Mouse (Mus musculus): ENCODE data around the gene Ifngr1. TPM values are rescaled to one million over a fixed set of nuclear protein-coding genes. Genes with fewer than 3 reads are reported as not detected.

Gene Ifngr1
- total RNA-seq, 2 experiments from 2014 or later = 19.4 to 21.9 TPM

DNA sequence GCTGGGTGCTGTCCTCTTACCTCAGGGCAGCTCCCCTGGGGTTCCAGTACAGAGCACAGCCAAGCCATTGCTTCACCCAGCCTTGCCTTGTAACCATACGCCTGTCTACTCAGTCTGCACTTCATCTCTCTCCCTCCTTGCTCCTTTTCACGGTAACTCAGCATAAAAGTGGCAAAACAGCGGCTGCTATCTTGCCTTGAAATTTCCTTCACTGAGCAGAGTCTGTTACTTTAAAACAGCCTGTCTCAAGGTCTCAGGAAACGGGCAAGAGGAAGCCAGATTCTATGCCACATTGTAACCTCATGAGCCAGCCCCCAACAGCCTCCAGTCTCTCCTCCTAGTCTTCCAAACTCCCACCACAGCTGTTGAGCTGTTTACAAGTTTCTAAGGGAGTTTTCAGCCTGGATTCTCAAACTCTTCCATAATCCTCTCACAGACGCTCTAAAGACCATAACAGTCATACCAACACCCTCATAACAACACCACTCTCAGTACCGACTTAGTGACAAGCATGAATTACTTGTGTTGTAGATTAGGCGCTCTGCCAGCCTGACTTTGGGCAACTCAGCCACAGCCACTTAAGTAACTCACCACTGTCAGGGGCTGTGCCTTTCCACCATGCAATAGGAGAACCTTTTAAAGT is 21.5 kb downstream of the Ifngr1 start:
- intact Hi-C loops (cut with DNase I) = no loop called here
- Histone ChIP-seq H3K27ac (no peak overlapping the region), H3K4me3 (no peak overlapping the region)
- DNase-seq (ENCODE audit: extremely low spot score in 1 of 2, low spot score in 2 of 2) = no peak
- no peak for TF ChIP-seq CTCF (IDR thresholded peaks at IDR 0.05)

DNA sequence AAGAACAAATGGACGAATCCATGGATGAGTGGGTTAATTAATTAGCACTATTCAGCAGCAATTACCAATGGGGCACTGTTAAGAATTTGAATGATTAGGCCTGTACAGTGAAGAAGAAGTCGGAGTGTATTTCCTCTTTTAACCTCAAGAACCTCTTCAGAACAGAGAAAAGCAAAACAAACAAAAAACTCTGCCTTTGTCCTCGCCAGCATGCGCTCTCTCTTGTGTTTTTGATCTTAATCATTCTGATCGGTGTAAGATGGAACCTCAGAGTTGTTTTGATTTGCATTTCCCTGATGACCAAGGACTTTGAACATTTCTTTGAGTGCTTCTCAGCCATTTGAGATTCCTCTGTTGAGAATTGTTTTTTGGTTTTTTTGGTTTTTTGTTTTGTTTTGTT is 28.0 kb downstream of the Ifngr1 start:
- no peak for TF ChIP-seq CTCF (IDR thresholded peaks at IDR 0.05)
- Histone ChIP-seq H3K4me3 (no peak overlapping the region), H3K27ac (no peak overlapping the region)
- DNase-seq (ENCODE audit: extremely low spot score in 1 of 2, low spot score in 2 of 2) = no peak
- intact Hi-C loops (cut with DNase I) = no loop called here

GRCm38 (mm10) chr10:19621408-19622048 is 29.8 kb downstream of the Ifngr1 start, which contains the start of gene Il22ra2:
Gene Il22ra2, plus strand, starts transcription at chr10:19621998.
- TF ChIP-seq CTCF (IDR thresholded peaks at IDR 0.05) = no peak
- no peak for DNase-seq (ENCODE audit: extremely low spot score in 1 of 2, low spot score in 2 of 2)
- Histone ChIP-seq H3K27ac (no peak within 1 kb of the TSS), H3K4me3 (no peak within 1 kb of the TSS)
- intact Hi-C loops (cut with DNase I) = no loop called here

GRCm38 (mm10) chr10:19624617-19625016 is 32.9 kb downstream of the Ifngr1 start:
- Histone ChIP-seq H3K27ac (no peak overlapping the region), H3K4me3 (no peak overlapping the region)
- no peak for DNase-seq (ENCODE audit: extremely low spot score in 1 of 2, low spot score in 2 of 2)
- intact Hi-C loops (cut with DNase I) = no loop called here
- no peak for TF ChIP-seq CTCF (IDR thresholded peaks at IDR 0.05)

DNA sequence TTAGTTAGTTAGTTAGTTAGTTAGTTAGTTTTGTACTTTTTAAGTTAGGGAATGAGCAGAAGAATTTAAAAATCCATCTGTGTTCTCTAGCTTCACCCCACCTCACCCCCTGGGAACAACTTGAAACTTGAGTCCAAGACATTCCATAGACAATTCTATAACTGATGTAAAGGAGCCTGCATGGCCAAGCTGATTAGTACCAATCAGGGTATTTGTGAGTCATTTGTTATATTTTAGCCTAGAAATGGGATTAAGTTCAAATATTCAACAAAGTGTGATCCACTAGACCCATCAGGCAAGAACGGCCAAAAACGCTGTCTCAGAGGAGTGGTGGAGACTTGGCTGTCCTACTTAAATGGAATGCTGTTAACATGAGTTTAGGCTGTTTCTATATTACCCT is 35.6 kb downstream of the Ifngr1 start:
- DNase-seq (ENCODE audit: extremely low spot score in 1 of 2, low spot score in 2 of 2) = no peak
- H3K27ac ChIP-seq = no peak overlapping the region
- no peak for TF ChIP-seq CTCF (IDR thresholded peaks at IDR 0.05)
- intact Hi-C loops (cut with DNase I) = no loop called here
- no peak overlapping the region for H3K4me3 ChIP-seq

- Histone ChIP-seq H3K4me3 (no peak overlapping the region), H3K27ac (no peak overlapping the region)
- TF ChIP-seq CTCF (IDR thresholded peaks at IDR 0.05) = no peak
- intact Hi-C loops (cut with DNase I) = no loop called here
- no peak for DNase-seq (ENCODE audit: extremely low spot score in 1 of 2, low spot score in 2 of 2)
Observed at GRCm38 (mm10) chr10:19627748-19628147, 36.0 kb downstream of the Ifngr1 start.

- Histone ChIP-seq H3K4me3 (no peak overlapping the region), H3K27ac (no peak overlapping the region)
- no peak for DNase-seq (ENCODE audit: extremely low spot score in 1 of 2, low spot score in 2 of 2)
- intact Hi-C loops (cut with DNase I) = no loop called here
- TF ChIP-seq CTCF (IDR thresholded peaks at IDR 0.05) = no peak
Observed at GRCm38 (mm10) chr10:19631616-19632195, 40.0 kb downstream of the Ifngr1 start.

DNA sequence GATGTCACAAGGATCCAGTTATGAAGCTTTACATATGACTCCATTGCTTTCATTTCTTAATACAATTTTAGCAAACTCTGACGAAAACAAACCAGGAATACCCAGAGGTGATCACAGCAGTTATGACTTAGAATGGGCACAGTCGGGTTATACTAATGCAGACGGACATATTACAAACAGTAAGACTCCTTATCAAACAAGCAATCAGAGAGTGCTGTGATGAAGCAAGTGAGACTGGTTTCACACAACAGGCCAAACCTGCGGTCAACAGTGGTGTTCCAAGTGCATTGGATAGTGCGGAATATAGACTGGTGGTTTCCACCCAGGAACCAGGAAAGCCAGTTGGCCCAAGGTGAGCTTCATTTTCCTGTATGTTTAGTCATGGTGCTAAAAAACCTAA is 47.1 kb downstream of the Ifngr1 start:
- DNase-seq (ENCODE audit: extremely low spot score in 1 of 2, low spot score in 2 of 2) = no peak
- no peak overlapping the region for H3K4me3 ChIP-seq
- intact Hi-C loops (cut with DNase I) = no loop called here
- H3K27ac ChIP-seq = no peak overlapping the region
- no peak for TF ChIP-seq CTCF (IDR thresholded peaks at IDR 0.05)

GRCm38 (mm10) chr10:19639630-19640029 is 47.9 kb downstream of the Ifngr1 start:
- no peak for TF ChIP-seq CTCF (IDR thresholded peaks at IDR 0.05)
- DNase-seq (ENCODE audit: extremely low spot score in 1 of 2, low spot score in 2 of 2) = no peak
- Histone ChIP-seq H3K4me3 (no peak overlapping the region), H3K27ac (no peak overlapping the region)
- intact Hi-C loops (cut with DNase I) = no loop called here

GRCm38 (mm10) chr10:19645119-19645518 is 53.4 kb downstream of the Ifngr1 start:
- intact Hi-C loops (cut with DNase I) = no loop called here
- Histone ChIP-seq H3K27ac (no peak overlapping the region), H3K4me3 (no peak overlapping the region)
- no peak for DNase-seq (ENCODE audit: extremely low spot score in 1 of 2, low spot score in 2 of 2)
- no peak for TF ChIP-seq CTCF (IDR thresholded peaks at IDR 0.05)

DNA sequence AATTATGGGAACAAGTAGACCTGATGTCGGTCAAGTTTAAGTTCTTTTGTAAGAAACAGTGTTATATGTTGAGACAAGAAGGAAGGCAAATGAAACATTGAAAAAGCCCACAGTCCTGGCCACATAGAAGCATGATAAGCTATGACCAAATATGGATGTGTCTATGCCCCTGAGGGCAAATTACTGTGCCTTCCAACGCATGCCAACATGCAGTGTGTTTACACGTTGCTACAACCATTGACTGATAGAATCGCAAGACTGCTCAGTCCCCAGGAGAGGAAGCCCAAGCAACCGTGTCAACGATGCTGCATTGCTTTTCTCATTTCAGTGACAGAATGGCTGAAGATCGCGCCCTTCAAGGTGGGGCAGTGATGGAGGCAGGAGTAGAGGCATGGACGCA is 65.7 kb downstream of the Ifngr1 start:
- no peak for DNase-seq (ENCODE audit: extremely low spot score in 1 of 2, low spot score in 2 of 2)
- no peak for TF ChIP-seq CTCF (IDR thresholded peaks at IDR 0.05)
- intact Hi-C loops (cut with DNase I) = no loop called here
- no peak overlapping the region for H3K4me3 ChIP-seq
- H3K27ac ChIP-seq = no peak overlapping the region

Other genes with a start within 250 kb of the Ifngr1 start
- not detected for gene Olig3, start 235.4 kb upstream of the Ifngr1 start, total RNA-seq (2021)
- gene Il22ra2, start 30.0 kb downstream of the Ifngr1 start, total RNA-seq (2021) = not detected
- under 1 TPM; 0.27 to 0.49 TPM for gene Il20ra, start 120.6 kb downstream of the Ifngr1 start, total RNA-seq (2021)